Comparison of ENCODE assay signal across 17 mouse cellular contexts in the genomic region with DNA sequence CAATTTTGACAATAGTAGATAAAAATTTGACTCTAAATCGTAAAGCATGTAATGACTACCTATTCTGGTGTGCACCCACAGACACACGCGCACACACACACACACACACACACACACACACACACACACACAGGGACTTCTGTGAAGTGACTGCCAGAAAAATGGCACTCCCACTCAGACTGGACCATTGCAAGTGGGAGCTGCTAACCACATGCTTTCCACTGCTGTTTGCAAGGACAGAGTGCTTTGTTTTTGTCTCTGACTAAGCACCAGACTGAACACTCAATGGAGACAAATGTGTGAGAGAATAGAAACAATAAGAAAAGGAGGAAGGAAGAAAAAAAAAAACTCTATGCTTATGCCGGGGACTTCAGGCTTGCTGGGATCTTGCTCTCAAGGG. TPM values are rescaled to one million over a fixed set of nuclear protein-coding genes. Genes with fewer than 3 reads are reported as not detected.
DNase-seq lines count a peak whose midpoint lies in the region; ATAC-seq lines count a peak whose summit lies in the region.
"Had no signal": no experiment of that assay in that cellular context is flagged by ENCODE, and none has a peak within 500 bp of the region (broad histone marks: within the 10 kb centered on the region; RNA-seq: fewer than 3 reads in every experiment).

No protein-coding gene starts in this region.

- no peak overlapping the region for H3K9ac ChIP-seq in embryonic facial prominence, embryonic 13.5 days
- H3K9ac ChIP-seq in heart, embryonic 12.5 days, result no peak overlapping the region
- H3K9ac ChIP-seq: heart, embryonic 13.5 days; lung, embryonic 15.5 days had no signal

- H3K9me3 ChIP-seq in embryonic facial prominence, embryonic 13.5 days, result no peaks in the 10 kb centered on the region
- no peaks in the 10 kb centered on the region for H3K9me3 ChIP-seq in embryonic facial prominence, embryonic 10.5 days
- H3K9me3 ChIP-seq in heart, embryonic 12.5 days (replicated peaks), result no peaks in the 10 kb centered on the region
- H3K9me3 ChIP-seq: heart, embryonic 13.5 days; lung, embryonic 15.5 days had no signal

- no peaks in the 10 kb centered on the region for H3K4me1 ChIP-seq in embryonic facial prominence, embryonic 13.5 days
- H3K4me1 ChIP-seq in embryonic facial prominence, embryonic 10.5 days, result 0 out of 2 replicates have a peak, but pooled peaks cover 2% of the 10 kb centered on the region
- H3K4me1 ChIP-seq in heart, embryonic 12.5 days (replicated peaks), result peaks cover 22% of the 10 kb centered on the region; the same call in 1 of the 2 replicates

- H3K36me3 ChIP-seq in embryonic facial prominence, embryonic 13.5 days, result no peaks in the 10 kb centered on the region
- H3K36me3 ChIP-seq in embryonic facial prominence, embryonic 10.5 days (replicated peaks), result no peaks in the 10 kb centered on the region
- no peaks in the 10 kb centered on the region for H3K36me3 ChIP-seq in heart, embryonic 12.5 days
- H3K36me3 ChIP-seq: heart, embryonic 13.5 days; lung, embryonic 15.5 days had no signal

- no peak overlapping the region for H3K4me2 ChIP-seq in embryonic facial prominence, embryonic 13.5 days
- H3K4me2 ChIP-seq in heart, embryonic 12.5 days, result no peak overlapping the region
- H3K4me2 ChIP-seq: heart, embryonic 13.5 days; liver, embryonic 11.5 days; lung, embryonic 15.5 days had no signal

- H3K4me3 ChIP-seq in embryonic facial prominence, embryonic 13.5 days, result no peak overlapping the region
- no peak overlapping the region for H3K4me3 ChIP-seq in embryonic facial prominence, embryonic 10.5 days
- no peak overlapping the region for H3K4me3 ChIP-seq in heart, embryonic 12.5 days
- H3K4me3 ChIP-seq: heart, embryonic 13.5 days; lung, embryonic 15.5 days had no signal

- intact Hi-C loops in left cerebral cortex, postnatal 36 days (cut with DNase I), result no loop called here

- 71% methylated on average over 4 of the region's 4 CpGs for WGBS in embryonic facial prominence, embryonic 13.5 days
- WGBS in embryonic facial prominence, embryonic 10.5 days, result 81% methylated on average over 4 of the region's 4 CpGs
- WGBS in heart, embryonic 12.5 days, result 75% methylated on average over 4 of the region's 4 CpGs

- H3K27me3 ChIP-seq in embryonic facial prominence, embryonic 13.5 days, result peaks cover 3% of the 10 kb centered on the region; the same call in 1 of the 2 replicates
- H3K27me3 ChIP-seq in embryonic facial prominence, embryonic 10.5 days (replicated peaks; ENCODE audit: low read depth, poor library complexity, severe bottlenecking), result peaks cover 14% of the 10 kb centered on the region; the same call in 1 of the 2 replicates
- H3K27me3 ChIP-seq in heart, embryonic 12.5 days (replicated peaks), result no peaks in the 10 kb centered on the region
- H3K27me3 ChIP-seq: heart, embryonic 13.5 days; lung, embryonic 15.5 days had no signal

- peak overlapping the region; percentile 48; the same call in 1 of the 2 replicates for H3K27ac ChIP-seq in embryonic facial prominence, embryonic 13.5 days
- H3K27ac ChIP-seq in embryonic facial prominence, embryonic 10.5 days (replicated peaks), result no peak overlapping the region; the same call in 1 of the 2 replicates
- H3K27ac ChIP-seq in heart, embryonic 12.5 days (ENCODE audit: poor library complexity, severe bottlenecking), result no peak overlapping the region
- H3K27ac ChIP-seq: heart, embryonic 13.5 days; hindbrain, postnatal 0 days; lung, embryonic 15.5 days; stomach, postnatal 0 days had no signal

- ATAC-seq in embryonic facial prominence, embryonic 13.5 days (ENCODE audit: insufficient number of reproducible peaks, insufficient read depth, low FRiP score, low TSS enrichment, low read depth), result no peak
- ATAC-seq in heart, embryonic 12.5 days (ENCODE audit: insufficient number of reproducible peaks, low FRiP score), result no peak
- ATAC-seq: hindbrain, postnatal 0 days had no signal

- no peak for DNase-seq in embryonic facial prominence, embryonic 10.5 days (ENCODE audit: low spot score)
- DNase-seq in kidney, postnatal 4 days, result peak; percentile 30 to 47
- DNase-seq in kidney, adult 9 months, result no peak
- peak; percentile 67 for DNase-seq in Muller cell, postnatal 12 days (ENCODE audit: inconsistent ontology term)
- peak; percentile 12 to 25 for DNase-seq in left cerebral cortex, postnatal 36 days (ENCODE audit: low spot score in 2 of 2)
- DNase-seq in gastrocnemius, postnatal 25 days, result no peak
- DNase-seq: cerebellum, postnatal 10 days; heart, postnatal 4 days; midbrain, embryonic 14.5 days; thymus, postnatal 4 days had no signal

RNA-seq across cellular contexts. Expression of gene Gpc4, which starts 11.6 kb away (rescaled TPM):
- polyA plus RNA-seq in embryonic facial prominence, embryonic 13.5 days (2015; fragmentation: Nextera tagmentation; extraction: Ambion mirVana), result 70.3 and 82.2 TPM in 2 replicates
- 35.3 and 36.2 TPM in 2 replicates for polyA plus RNA-seq in embryonic facial prominence, embryonic 10.5 days (2016; fragmentation: Nextera tagmentation; extraction: Ambion mirVana)
- total RNA-seq in left cerebral cortex, postnatal 36 days (2021), result 10 to 100 TPM; 20.8 to 23.0 TPM
- polyA plus RNA-seq in heart, embryonic 12.5 days (2016; fragmentation: Nextera tagmentation; extraction: Ambion mirVana), result 56.8 and 59.2 TPM in 2 replicates
- 10 to 100 TPM; 40.1 to 40.9 TPM for total RNA-seq in gastrocnemius, postnatal 25 days (2021)

Comparison
In these comparisons a context has a peak if more than half of its experiments do, and no peak if none do; other contexts are left out.
1. DNase-seq: peak in kidney, postnatal 4 days (2 of 2), Muller cell, postnatal 12 days (single experiment) and left cerebral cortex, postnatal 36 days (2 of 2); none in embryonic facial prominence, embryonic 10.5 days (single experiment), kidney, adult 9 months (single experiment) and gastrocnemius, postnatal 25 days (single experiment).